Mouse (Mus musculus): ENCODE measurements around the gene Gm10352.
"Not testable (repeated sequence)": the region's sequence is repeated elsewhere in the genome, so short reads cannot be mapped to it uniquely, and the experiment has no call there.

- TF ChIP-seq CTCF, POLR2A (IDR thresholded peaks at IDR 0.05; ENCODE audit: extremely low read depth, insufficient read depth, low read length): not testable (repeated sequence)
These were observed at the start of gene Gm10352 for GRCm38 (mm10) chrY:2900689-2901088.

All from cortical plate, adult 2 months (tissue).